Mouse (Mus musculus) liver, adult 10 weeks (tissue): ENCODE data around the gene Nr2f6. TPM values are rescaled to one million over a fixed set of nuclear protein-coding genes. Genes with fewer than 3 reads are reported as not detected.

Experiments used
- polyA plus RNA-seq: library from polyadenylated mRNA; stranded (reverse); fragments of 350-450 nt; fragmentation: Illumina TruSeq; extraction: RNeasy Lipid Tissue Mini Kit (QIAGEN cat#74804); gene quantifications from one replicate; pipeline ENCODE4 v1.2.3, GENCODE M21; 2014; ENCODE audit warnings: low read depth, low replicate concordance

Nr2f6 gene
- 9.2 TPM for polyA plus RNA-seq

DNA sequence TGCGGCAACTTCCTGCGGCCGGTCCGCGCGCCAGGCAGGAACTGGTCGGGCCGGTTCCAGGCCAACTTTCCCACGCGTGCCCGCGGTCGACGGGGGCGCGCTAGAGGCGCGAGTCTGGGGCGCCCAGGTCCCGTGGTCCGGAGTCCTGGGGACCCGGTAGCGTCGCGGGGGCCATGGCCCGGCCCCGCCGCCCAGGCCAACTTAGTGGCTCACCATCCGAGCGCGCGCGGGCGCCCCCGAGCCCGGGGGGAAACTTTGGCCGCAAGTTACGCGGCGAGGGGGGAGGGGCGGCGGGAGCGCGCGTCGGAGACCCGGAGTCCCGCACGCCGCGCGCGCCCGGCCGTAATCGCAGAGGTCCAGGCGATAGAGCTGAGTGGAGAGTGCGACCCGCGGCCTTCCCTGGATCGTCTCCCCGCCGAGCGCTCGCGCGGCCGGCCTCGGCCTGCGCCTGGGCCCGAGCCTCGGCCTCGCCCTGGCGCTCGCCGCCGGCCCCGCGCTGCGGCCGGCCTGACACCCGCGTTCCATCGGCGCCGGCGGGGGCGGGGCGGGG, at the start of gene Nr2f6:
TSS of gene Nr2f6 (minus strand) at position 540 of the 550 bp plus-strand sequence.

DNA sequence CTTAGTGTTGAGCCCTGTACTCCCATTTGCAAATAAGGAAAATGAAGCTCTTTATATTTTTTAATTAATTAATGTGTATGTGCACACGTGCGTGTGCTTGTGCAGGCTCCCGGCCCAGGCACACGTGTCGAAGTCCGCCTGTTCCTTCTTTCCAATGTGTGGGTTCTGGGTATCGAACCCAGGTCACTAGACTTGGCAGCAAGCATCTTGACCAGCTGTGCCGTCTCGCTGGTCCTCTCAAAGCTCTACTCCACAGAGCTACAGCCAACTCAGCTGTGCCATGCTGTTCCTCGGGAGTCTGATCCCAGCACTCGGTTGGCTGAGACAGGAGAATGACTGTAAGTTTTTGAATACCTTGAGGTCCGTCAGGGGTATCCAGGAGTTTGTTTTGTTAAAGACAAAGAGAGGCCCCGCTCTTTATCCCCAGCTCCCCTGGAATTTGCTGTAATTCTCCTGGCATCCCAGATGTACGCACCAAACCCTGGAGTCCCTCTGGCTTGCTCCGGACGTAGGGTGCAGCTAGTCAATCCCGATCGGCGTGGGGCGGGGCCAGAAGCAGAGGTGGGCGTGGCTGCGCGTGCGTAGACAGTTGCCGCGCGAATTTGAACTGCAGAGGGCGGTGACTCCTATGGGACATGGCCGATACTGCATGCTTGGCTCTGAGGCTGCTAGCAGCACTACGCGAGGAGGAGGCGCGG, 23.8 kb upstream of the Nr2f6 start, which contains the start of gene Ankle1:
TSS of gene Ankle1 (plus strand) at position 610 of the 698 bp plus-strand sequence.

DNA sequence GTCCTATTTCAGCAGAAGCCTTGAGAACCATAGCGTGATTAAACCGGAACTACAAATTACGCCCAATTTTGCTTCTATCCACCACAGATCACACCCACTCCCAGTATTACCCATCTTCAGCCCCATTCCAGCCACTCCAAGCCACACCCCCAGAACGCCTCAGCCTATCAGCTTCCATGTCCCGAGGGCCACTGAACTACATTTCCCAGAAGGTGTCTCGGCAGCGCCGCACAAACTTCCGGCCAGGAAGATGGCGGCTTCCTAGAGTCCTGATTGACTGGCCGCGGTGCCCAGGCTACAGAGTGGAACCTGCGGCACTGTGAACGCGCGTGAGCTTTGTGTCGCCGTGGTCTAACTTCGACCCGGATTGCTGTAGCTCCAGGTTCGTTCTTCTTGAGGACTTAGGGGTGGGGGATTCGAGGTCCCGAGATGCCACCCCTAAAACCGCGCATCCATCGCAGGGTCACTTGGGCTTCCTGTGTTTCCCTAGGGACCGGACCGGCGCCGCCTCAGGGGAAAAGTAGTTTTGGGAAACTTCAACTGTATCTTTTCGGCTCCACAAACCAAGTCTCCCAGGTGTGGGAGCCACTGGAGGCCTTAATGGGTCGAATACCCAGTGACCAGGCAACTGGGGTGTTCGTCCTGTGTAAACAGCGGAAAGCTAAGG, 15.0 kb upstream of the Nr2f6 start, which contains the start of gene Babam1:
TSS of gene Babam1 (plus strand) at position 223 of the 667 bp plus-strand sequence.

DNA sequence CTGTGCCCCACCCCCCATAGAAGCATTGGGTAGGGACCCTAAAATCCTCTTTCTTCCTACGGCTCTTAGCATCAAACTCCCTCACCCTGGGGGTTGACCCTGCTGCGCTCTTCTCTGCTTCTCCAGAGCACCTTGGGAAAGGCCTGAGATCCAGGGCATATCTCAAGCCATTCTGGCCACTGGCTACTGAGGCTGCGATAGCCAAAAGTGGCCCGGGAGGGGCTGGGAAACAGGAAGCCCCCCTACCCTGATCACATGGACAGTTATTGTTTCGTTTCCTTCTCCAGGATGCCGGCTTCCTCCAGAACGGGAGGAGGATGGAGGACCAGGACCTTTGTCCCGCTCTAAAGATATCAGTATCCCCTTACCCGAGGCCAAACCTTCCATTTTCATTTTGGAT, 13.9 kb upstream of the Nr2f6 start, which contains the start of gene Ushbp1:
TSS of gene Ushbp1 (minus strand) at position 174 of the 400 bp plus-strand sequence.

DNA sequence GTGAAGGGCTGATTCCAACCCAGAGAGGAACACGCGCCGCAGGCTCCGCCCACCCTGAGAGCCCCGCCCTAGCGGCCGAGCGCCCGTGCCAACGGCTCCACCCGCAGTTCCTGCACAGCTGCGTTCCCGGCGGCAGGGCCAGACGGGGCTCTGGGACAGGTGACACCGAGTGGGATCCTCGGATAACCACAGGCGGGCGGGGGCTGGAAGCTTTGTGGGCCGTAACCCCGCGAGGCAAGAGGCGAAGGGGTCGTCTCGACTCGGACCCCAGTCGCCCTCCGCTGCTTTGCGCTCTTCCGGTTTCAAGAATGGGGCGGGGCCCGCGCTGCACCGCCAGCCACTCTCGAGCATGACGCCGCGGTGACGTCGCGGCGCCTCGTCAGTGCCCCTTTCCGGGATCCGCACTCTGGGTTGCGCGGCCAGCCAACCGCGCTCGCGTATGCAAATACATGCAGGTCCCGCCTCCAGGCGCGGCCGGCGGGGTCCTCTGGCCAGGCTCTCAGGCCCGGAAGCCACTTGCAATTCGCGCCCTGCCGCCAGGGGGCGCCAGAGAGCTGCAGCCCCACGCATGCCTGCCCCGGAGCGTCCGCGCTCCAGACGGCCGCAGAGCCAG, 10.4 kb downstream of the Nr2f6 start, which contains the start of gene Ocel1:
TSS of gene Ocel1 (plus strand) at position 63 of the 613 bp plus-strand sequence.

DNA sequence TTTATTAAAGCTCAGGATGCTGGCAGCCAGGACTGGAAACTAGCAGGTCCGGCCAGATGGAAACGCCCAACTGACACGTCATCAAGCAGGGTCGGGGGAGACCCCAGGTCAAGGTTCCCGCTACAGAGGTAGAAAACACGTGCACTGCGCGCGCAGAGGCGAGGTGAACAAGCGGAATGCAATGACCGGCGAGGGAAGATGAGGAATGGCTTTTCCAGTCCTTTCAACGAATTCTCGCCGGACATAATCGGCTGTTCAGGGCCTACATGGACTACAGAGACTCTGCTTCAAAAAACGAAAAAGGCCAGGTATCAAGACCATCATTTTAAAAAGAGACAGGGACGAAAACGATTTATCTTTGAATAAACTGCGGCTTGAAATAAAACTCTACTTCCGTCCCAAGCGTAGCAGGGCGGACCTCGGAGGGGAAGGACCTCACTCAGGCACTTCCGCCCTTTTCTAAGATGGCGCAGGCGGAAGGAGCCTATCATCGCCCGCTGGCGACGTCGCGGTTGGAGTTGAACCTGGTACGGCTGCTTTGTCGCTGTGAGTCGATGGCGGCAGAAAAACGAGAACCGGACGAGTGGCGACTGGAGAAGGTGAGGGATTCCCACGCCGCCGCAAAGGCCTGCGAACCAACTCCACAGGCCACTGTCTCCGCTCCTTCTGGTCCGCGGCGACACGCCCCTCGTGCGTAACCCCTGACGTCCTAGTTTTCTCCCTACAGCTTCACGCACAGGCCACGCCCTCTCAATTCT, 14.8 kb downstream of the Nr2f6 start, which contains the start of gene Use1:
TSS of gene Use1 (plus strand) at position 78 of the 758 bp plus-strand sequence.

Other genes starting within 250 kb of the Nr2f6 start
- 2.4 TPM for gene Myo9b, start 109.2 kb downstream of the Nr2f6 start, polyA plus RNA-seq
- gene Haus8, start 109.0 kb downstream of the Nr2f6 start, polyA plus RNA-seq = 1.6 TPM
- 5.1 TPM for gene Use1, start 15.1 kb downstream of the Nr2f6 start, polyA plus RNA-seq
- gene Ocel1, start 10.7 kb downstream of the Nr2f6 start, polyA plus RNA-seq = 1.1 TPM
- 1.0 TPM for gene Ushbp1, start 13.8 kb upstream of the Nr2f6 start, polyA plus RNA-seq
- 20.7 TPM for gene Babam1, start 14.9 kb upstream of the Nr2f6 start, polyA plus RNA-seq
- not detected for gene Ankle1, start 24.1 kb upstream of the Nr2f6 start, polyA plus RNA-seq
- gene Abhd8, start 81.7 kb upstream of the Nr2f6 start, polyA plus RNA-seq = not detected
- 5.9 TPM for gene Mrpl34, start 83.0 kb upstream of the Nr2f6 start, polyA plus RNA-seq
- gene Dda1, start 87.2 kb upstream of the Nr2f6 start, polyA plus RNA-seq = 1.1 TPM
- gene Ano8, start 104.0 kb upstream of the Nr2f6 start, polyA plus RNA-seq = 0.45 TPM
- gene Gtpbp3, start 106.1 kb upstream of the Nr2f6 start, polyA plus RNA-seq = 0.64 TPM
- 3.6 TPM for gene Plvap, start 129.8 kb upstream of the Nr2f6 start, polyA plus RNA-seq
- not detected for gene Ccdc194, start 143.8 kb upstream of the Nr2f6 start, polyA plus RNA-seq
- 29.0 TPM for gene Bst2, start 155.5 kb upstream of the Nr2f6 start, polyA plus RNA-seq
- gene Mvb12a, start 161.0 kb upstream of the Nr2f6 start, polyA plus RNA-seq = 3.5 TPM
- gene Tmem221, start 176.9 kb upstream of the Nr2f6 start, polyA plus RNA-seq = not detected
- not detected for gene Nxnl1, start 184.6 kb upstream of the Nr2f6 start, polyA plus RNA-seq
- 0.90 TPM for gene Slc27a1, start 186.9 kb upstream of the Nr2f6 start, polyA plus RNA-seq
- gene Pgls, start 210.2 kb upstream of the Nr2f6 start, polyA plus RNA-seq = 0.69 TPM
- not detected for gene Fam129c, start 215.7 kb upstream of the Nr2f6 start, polyA plus RNA-seq
- gene Colgalt1, start 229.0 kb upstream of the Nr2f6 start, polyA plus RNA-seq = 29.0 TPM